11 mouse cellular contexts compared by ENCODE assay signal in the genomic region with DNA sequence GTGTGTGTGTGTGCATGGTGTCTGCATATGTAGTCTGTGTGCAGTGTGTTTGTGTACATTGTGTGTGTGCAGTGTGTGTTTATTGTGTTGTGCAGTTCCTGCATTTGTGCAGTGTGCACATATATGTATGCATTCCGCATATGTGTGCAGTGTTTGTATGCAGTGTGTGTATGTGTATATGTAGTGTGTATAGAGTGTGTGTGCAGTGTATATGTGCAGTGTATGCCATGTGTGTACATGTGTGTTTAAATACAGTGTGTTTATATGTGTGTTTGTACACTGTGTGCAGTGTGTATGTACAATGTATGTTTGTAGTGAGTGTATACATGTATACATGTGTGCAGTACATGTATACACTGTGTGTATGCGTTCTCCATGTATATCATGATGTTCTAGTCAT.
"Had no signal": no experiment of that assay in that cellular context is flagged by ENCODE, and none has a peak within 500 bp of the region (broad histone marks: within the 10 kb centered on the region; RNA-seq: fewer than 3 reads in every experiment).

No protein-coding gene starts in this region.

- H3K27me3 ChIP-seq: lung, embryonic 15.5 days; neural tube, embryonic 12.5 days had no signal

- H3K4me3 ChIP-seq: limb, embryonic 10.5 days; lung, embryonic 15.5 days; neural tube, embryonic 12.5 days had no signal

- H3K27ac ChIP-seq: limb, embryonic 10.5 days; liver, embryonic 14.5 days; lung, embryonic 15.5 days; macrophage; neural tube, embryonic 12.5 days; stomach, postnatal 0 days had no signal

- H3K4me1 ChIP-seq: limb, embryonic 10.5 days; lung, embryonic 15.5 days; neural tube, embryonic 12.5 days had no signal

- DNase-seq: kidney, adult 11 months; kidney, postnatal 14 days; lung, postnatal 14 days; thymus, postnatal 4 days had no signal

- H3K36me3 ChIP-seq: limb, embryonic 10.5 days; lung, embryonic 15.5 days; neural tube, embryonic 12.5 days had no signal

- H3K4me2 ChIP-seq: lung, embryonic 15.5 days; midbrain, embryonic 11.5 days; neural tube, embryonic 12.5 days had no signal

- H3K9me3 ChIP-seq: limb, embryonic 10.5 days; lung, embryonic 15.5 days; neural tube, embryonic 12.5 days had no signal

- H3K9ac ChIP-seq: liver, embryonic 14.5 days; lung, embryonic 15.5 days; neural tube, embryonic 12.5 days had no signal
